Mouse (Mus musculus) forebrain, embryonic 11.5 days (tissue): ENCODE measurements around the gene Lrba. TPM values are rescaled to one million over a fixed set of nuclear protein-coding genes. Genes with fewer than 3 reads are reported as not detected.
A peak's percentile ranks its signal among the peaks of the same experiment; 100 is the strongest.

Experiments used
- ATAC-seq: fragments of 200-750 bp; cut with Nextera tagmentation; replicated peaks from 2 replicates; pipeline ENCODE4 v1.8.0; 2017; ENCODE audit warnings: moderate TSS enrichment; ENCODE audit not compliant: low FRiP score
- DNase-seq: peaks from one replicate; pipeline ENCODE4 v3.0.0-alpha.2; 2017; ENCODE audit warnings: low spot score
- H3K27ac ChIP-seq: fragments of 300-500 bp; sonication (generic); 2 replicates; pipeline ENCODE4 v1.5.1; 2014; ENCODE audit warnings: low read depth, low read length
- H3K27me3 ChIP-seq: fragments of 300-500 bp; sonication (generic); 2 replicates; pipeline ENCODE4 v1.6.1; 2014; ENCODE audit warnings: mild to moderate bottlenecking, low read length, mixed read lengths; ENCODE audit not compliant: control insufficient read depth, insufficient read depth
- H3K36me3 ChIP-seq: fragments of 300-500 bp; sonication (generic); 2 replicates; pipeline ENCODE4 v1.6.1; 2014; ENCODE audit warnings: mild to moderate bottlenecking, low read length, moderate library complexity, mixed read lengths; ENCODE audit not compliant: control insufficient read depth, insufficient read depth
- H3K4me1 ChIP-seq: fragments of 300-500 bp; sonication (generic); replicated peaks from 2 replicates; pipeline ENCODE4 v1.6.1; 2014; ENCODE audit warnings: low read length, mixed read lengths; ENCODE audit not compliant: control insufficient read depth, insufficient read depth
- H3K4me2 ChIP-seq: fragments of 300-500 bp; sonication (generic); 2 replicates; pipeline ENCODE4 v1.6.1; 2014; ENCODE audit warnings: low read depth, mild to moderate bottlenecking, low read length, moderate library complexity, mixed read lengths; ENCODE audit not compliant: severe bottlenecking
- H3K4me3 ChIP-seq: fragments of 300-500 bp; sonication (generic); 2 replicates; pipeline ENCODE4 v1.5.1; 2014; ENCODE audit warnings: low read depth, low read length
- H3K9ac ChIP-seq: fragments of 300-500 bp; sonication (generic); 2 replicates; pipeline ENCODE4 v1.6.1; 2014; ENCODE audit warnings: low read length
- H3K9me3 ChIP-seq: fragments of 300-500 bp; sonication (generic); 2 replicates; pipeline ENCODE4 v1.6.1; 2016; ENCODE audit warnings: low read length, mixed read lengths; ENCODE audit not compliant: control insufficient read depth
- WGBS: fragments of 180-500 bp; shearing (Covaris S2); extraction: QIAGEN DNeasy Blood & Tissue Kit; methylation state at CpG from one replicate; pipeline ENCODE4 v1.1.7; 2014; 5-methylcytosine and 5-hydroxymethylcytosine counted together
- polyA plus RNA-seq: library from polyadenylated mRNA; unstranded; fragments of >200 nt; fragmentation: Nextera tagmentation; extraction: Ambion mirVana; gene quantifications from 2 replicates; pipeline ENCODE4 v1.2.1, GENCODE M21; 2014

Lrba gene
- polyA plus RNA-seq, 1 experiment from 2014 or later = 4.3 TPM

GRCm38 (mm10) chr3:86548091-86549015 is 323.9 kb downstream of the Lrba start, which contains the start of gene Mab21l2:
TSS of gene Mab21l2 (minus strand) at chr3:86548629.
- DNase-seq (peak; percentile 69), ATAC-seq (peak; percentile 51)
- H3K4me2 ChIP-seq = peak within 1 kb of the TSS; percentile 47
- no peak within 1 kb of the TSS for H3K9ac ChIP-seq
- peaks cover 8% of the 10 kb centered on the region; the same call in 1 of the 2 replicates for H3K4me1 ChIP-seq
- under 1% methylated on average over 25 of the region's 25 CpGs for WGBS
- no peaks in the 10 kb centered on the region for H3K9me3 ChIP-seq
- H3K27ac ChIP-seq = no peak within 1 kb of the TSS
- H3K36me3 ChIP-seq = no peaks in the 10 kb centered on the region
- H3K27me3 ChIP-seq = peaks cover 66% of the 10 kb centered on the region
- H3K4me3 ChIP-seq = peak within 1 kb of the TSS; percentile 26; the same call in 1 of the 2 replicates

- WGBS = 2% methylated on average over 22 of the region's 22 CpGs
- H3K9ac ChIP-seq = no peak overlapping the region
- H3K9me3 ChIP-seq = no peaks in the 10 kb centered on the region
- peak; percentile 57 for ATAC-seq
- H3K4me1 ChIP-seq = peaks cover 8% of the 10 kb centered on the region; the same call in 1 of the 2 replicates
- DNase-seq = peak; percentile 76
- peaks cover 73% of the 10 kb centered on the region for H3K27me3 ChIP-seq
- H3K27ac ChIP-seq = no peak overlapping the region
- H3K36me3 ChIP-seq = no peaks in the 10 kb centered on the region
- H3K4me3 ChIP-seq = no peak overlapping the region
- H3K4me2 ChIP-seq = no peak overlapping the region
Measured at GRCm38 (mm10) chr3:86550301-86551010, 326.0 kb downstream of the Lrba start.

GRCm38 (mm10) chr3:86551011-86551728 is 326.7 kb downstream of the Lrba start:
- no peak overlapping the region for H3K4me3 ChIP-seq
- H3K9ac ChIP-seq = no peak overlapping the region
- WGBS = 3% methylated on average over 8 of the region's 8 CpGs
- H3K27me3 ChIP-seq = peaks cover 74% of the 10 kb centered on the region
- no peak overlapping the region for H3K4me2 ChIP-seq
- peaks cover 8% of the 10 kb centered on the region; the same call in 1 of the 2 replicates for H3K4me1 ChIP-seq
- H3K9me3 ChIP-seq = no peaks in the 10 kb centered on the region
- H3K36me3 ChIP-seq = no peaks in the 10 kb centered on the region
- ATAC-seq (no peak), DNase-seq (no peak)
- H3K27ac ChIP-seq = no peak overlapping the region

- ATAC-seq = no peak
- H3K4me3 ChIP-seq = no peak overlapping the region
- WGBS = 18% methylated on average over 5 of the region's 5 CpGs
Measured at GRCm38 (mm10) chr3:86552170-86552569, 327.7 kb downstream of the Lrba start.

GRCm38 (mm10) chr3:86558976-86559375 is 334.5 kb downstream of the Lrba start:
- Histone ChIP-seq H3K9ac (no peak overlapping the region), H3K27ac (no peak overlapping the region), H3K36me3 (no peaks in the 10 kb centered on the region), H3K4me1 (no peaks in the 10 kb centered on the region), H3K9me3 (no peaks in the 10 kb centered on the region), H3K4me2 (no peak overlapping the region), H3K27me3 (peaks cover 57% of the 10 kb centered on the region), H3K4me3 (no peak overlapping the region)
- no peak for ATAC-seq
- DNase-seq = no peak
- WGBS = 38% methylated on average over 1 of the region's 1 CpGs

More at GRCm38 (mm10) chr3:86552170-86552569, 327.7 kb downstream of the Lrba start:
- no peak overlapping the region for H3K27ac ChIP-seq
- no peak overlapping the region for H3K4me2 ChIP-seq
- peaks cover 73% of the 10 kb centered on the region for H3K27me3 ChIP-seq
- DNase-seq = no peak
- H3K9me3 ChIP-seq = no peaks in the 10 kb centered on the region
- no peaks in the 10 kb centered on the region; the same call in 1 of the 2 replicates for H3K4me1 ChIP-seq
- no peaks in the 10 kb centered on the region for H3K36me3 ChIP-seq
- no peak overlapping the region for H3K9ac ChIP-seq

GRCm38 (mm10) chr3:86559635-86560034 is 335.2 kb downstream of the Lrba start:
- H3K27me3 ChIP-seq = peaks cover 56% of the 10 kb centered on the region
- 78% methylated on average over 4 of the region's 4 CpGs for WGBS

GRCm38 (mm10) chr3:86560281-86561022 is 336.0 kb downstream of the Lrba start:
- no peaks in the 10 kb centered on the region for H3K36me3 ChIP-seq
- H3K27ac ChIP-seq = no peak overlapping the region
- ATAC-seq (no peak), DNase-seq (no peak)
- H3K9me3 ChIP-seq = no peaks in the 10 kb centered on the region
- H3K4me1 ChIP-seq = no peaks in the 10 kb centered on the region
- no peak overlapping the region for H3K4me2 ChIP-seq
- H3K9ac ChIP-seq = no peak overlapping the region
- H3K4me3 ChIP-seq = no peak overlapping the region
- WGBS = 86% methylated on average over 4 of the region's 4 CpGs
- peaks cover 56% of the 10 kb centered on the region for H3K27me3 ChIP-seq

More at GRCm38 (mm10) chr3:86559635-86560034, 335.2 kb downstream of the Lrba start:
- no peaks in the 10 kb centered on the region for H3K36me3 ChIP-seq
- H3K27ac ChIP-seq = no peak overlapping the region
- H3K9me3 ChIP-seq = no peaks in the 10 kb centered on the region
- H3K4me2 ChIP-seq = no peak overlapping the region
- H3K9ac ChIP-seq = no peak overlapping the region
- no peaks in the 10 kb centered on the region for H3K4me1 ChIP-seq
- no peak for ATAC-seq
- no peak for DNase-seq
- no peak overlapping the region for H3K4me3 ChIP-seq

- Histone ChIP-seq H3K9me3 (no peaks in the 10 kb centered on the region), H3K9ac (no peak overlapping the region), H3K27me3 (peaks cover 54% of the 10 kb centered on the region), H3K4me3 (no peak overlapping the region), H3K36me3 (no peaks in the 10 kb centered on the region), H3K4me1 (no peaks in the 10 kb centered on the region), H3K27ac (no peak overlapping the region), H3K4me2 (no peak overlapping the region)
- no peak for ATAC-seq
- no peak for DNase-seq
- WGBS = 94% methylated on average over 1 of the region's 1 CpGs
Measured at GRCm38 (mm10) chr3:86561023-86561344, 336.5 kb downstream of the Lrba start.
